Mouse (Mus musculus): ENCODE results near the gene Mxd1.

Mxd1 gene

DNA sequence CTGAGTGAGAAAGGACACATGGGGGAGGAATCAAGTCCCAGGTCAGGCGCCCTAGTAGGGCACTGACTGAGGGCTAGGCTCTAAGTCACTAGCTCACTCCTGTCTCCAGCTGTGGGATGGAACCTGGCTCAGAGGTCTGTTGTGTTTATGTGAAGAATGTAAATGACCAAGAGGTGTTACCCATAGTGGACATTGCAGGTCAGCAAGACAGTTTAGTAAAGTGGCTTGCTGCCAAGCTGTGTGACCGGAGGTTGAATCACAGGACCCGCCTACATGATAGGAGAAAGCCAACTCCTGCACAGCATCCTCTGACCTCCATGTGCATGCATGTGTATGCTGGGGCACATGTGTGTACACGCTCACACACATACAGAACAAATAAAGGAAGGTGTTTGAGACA lies 23.4 kb downstream of the Mxd1 start:
- DNase-seq: no peak

DNA sequence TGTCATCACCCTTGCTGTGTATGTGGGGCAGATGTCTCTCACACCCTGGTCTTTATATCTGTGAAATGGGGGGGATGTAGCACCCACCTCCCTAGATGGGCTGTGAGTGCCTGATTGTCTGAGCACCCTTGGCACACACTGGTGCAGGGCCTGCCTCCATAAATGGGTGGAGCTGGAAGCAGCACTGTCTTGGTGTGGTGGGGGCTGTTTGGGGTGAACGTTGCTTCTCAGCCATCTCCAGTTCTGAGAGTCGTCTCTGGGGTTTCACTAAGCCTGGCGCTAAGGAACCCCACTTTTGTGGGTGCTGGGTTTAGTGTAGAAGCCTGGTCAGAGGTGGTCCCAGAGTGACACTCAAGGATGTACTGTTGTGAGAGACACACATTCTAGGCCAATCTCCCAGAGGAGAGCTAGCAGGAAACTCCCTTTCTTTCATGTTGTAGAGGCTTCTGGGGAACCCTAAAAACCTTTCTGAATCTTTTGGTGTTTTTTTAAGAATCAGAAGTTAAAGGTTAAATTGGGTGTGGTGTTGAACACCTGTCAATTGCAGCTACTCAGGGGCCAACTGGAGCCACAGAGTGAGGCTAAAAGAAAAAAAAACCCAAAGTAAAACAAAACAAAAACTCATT lies 24.1 kb downstream of the Mxd1 start:
- peak; percentile 22 for DNase-seq

DNA sequence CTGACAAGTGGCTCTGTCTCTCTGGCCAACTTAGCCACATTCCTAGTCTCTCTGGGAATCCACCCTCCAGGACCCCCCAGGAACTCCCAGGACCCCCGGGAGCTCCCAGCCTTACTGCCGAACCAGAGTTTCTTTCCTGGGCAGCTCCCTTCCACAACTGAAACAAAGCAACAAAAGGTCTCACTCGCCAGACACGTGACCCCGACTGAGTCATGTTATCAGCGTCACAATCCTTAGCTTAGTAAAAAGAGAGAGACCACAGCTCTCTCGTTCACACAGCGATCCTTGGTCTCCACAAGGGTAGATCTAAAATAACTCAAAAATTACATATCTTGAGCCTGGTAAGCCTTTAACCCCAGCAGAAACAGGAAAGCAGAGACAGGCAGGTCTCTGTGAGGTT lies 27.2 kb downstream of the Mxd1 start:
- DNase-seq: no peak

DNA sequence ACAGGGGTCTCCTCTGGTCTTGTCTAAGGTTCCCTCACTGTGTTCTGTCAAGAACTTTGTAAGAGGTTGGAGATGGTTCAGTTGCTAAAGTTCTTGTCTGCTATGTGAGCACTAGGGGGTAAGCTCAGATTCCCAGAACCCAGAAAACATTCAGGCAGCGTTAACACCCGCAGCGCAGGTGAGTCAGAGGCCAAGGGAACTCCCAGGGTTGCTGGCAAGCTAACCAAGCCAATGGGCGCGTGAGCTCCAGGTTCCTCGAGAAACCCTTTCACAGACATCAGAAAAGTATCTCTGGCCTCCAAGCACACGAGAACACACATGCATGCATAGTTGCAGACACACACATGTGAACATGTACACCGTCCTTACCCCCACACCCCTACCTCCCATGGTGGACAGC lies 28.2 kb downstream of the Mxd1 start:
- no peak for DNase-seq

DNA sequence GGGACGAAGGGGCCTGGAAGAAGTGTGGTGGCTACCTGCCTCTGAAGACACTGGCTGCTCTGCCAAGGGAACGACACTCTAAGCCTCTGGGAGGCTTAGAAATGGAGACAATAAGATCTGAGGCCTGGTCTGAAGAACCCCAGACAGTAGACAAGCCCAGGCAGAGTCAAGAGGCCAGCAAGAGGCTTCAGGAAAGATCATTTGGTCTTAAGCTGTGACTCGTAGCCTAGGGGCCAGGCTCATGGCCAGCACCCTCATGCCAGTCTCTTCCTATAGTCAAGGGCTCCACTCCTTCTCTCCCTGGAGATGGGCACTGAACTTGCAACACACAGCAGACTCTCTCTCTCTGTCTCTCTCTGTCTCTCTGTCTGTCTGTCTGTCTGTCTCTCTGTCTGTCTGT lies 28.8 kb downstream of the Mxd1 start:
- DNase-seq: no peak

DNA sequence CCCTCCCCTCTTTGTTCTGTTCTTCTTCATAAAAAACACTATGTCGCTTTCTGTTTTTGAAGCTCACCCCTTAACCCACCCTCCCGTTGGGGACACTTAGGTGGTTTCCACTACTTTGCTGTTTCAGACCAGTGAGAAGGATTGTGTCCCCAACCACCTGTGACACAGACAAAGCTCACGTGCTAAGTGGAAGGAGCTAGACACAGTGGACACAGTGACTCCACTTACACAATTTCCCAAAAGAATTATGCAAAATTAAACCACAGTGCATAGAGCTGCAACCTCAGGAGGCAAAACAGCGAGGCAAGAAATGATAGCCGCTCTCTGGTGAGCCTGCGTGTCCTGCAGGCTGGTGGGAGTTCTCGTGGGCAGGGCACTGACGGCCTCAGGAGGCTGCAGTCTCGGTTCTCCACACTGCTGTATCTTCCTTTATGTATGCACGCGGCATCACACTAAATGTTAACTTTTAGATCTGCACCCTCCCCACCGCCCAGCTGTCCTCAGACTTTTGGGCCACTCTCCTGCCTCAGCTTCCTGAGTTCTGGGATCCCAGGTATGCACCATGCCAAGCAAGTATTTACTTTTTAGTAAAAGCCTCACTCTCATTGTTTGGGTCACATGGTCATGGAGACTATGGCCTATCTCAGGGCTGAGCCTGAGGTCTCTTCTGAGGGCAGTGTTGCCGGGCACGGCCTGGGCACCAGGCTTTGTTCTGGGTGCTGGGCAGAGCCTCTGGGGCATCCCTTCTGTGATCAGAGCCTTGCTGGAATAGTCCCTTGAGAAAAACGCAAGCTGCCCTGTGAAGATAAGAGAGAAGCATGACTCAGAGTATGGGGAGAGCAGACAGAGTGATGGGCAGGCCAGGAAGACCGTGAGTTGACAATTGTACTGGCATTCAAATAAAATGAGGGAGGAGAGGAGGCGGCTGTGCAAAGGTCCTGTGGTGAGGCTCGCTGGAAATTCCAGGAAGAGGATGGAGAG lies 29.5 kb downstream of the Mxd1 start:
- no peak for DNase-seq

DNA sequence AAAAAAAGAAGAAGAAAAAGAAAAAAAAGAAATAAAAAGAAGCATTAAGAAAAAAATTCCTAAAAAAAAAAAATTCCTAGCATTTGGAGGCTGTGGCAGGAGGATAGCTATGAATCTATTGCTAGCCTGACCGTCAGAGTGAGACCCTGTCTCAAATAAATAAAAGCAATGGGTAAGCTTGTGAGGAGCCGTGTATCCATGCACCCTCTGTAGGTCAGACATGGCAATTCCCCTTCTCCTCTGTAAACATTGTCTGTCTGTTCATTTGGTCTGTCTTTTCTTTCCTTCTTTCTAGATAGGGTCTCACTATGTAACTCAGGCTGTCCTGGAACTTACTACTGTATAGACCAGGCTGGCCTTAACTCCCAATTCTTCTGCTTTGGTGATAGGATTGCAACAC lies 30.5 kb downstream of the Mxd1 start:
- no peak for DNase-seq

DNA sequence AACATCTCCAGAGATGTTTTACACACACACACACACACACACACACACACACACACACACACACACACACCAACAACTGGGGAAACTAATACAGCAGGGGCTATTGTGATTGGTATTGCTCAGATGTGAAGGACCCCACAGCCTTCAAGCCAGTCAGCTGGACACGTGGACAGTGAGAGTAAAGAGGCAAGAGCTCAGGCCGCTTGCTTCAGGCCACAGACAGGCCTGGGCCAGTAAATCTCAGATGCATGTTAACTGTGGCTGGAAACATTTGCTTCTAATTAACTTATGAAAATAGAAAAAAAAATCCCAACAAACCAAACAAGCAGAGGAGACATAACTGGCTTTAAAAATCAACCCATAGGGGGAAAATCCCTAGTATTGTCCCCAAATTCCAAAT lies 31.1 kb downstream of the Mxd1 start:
- DNase-seq: no peak

DNA sequence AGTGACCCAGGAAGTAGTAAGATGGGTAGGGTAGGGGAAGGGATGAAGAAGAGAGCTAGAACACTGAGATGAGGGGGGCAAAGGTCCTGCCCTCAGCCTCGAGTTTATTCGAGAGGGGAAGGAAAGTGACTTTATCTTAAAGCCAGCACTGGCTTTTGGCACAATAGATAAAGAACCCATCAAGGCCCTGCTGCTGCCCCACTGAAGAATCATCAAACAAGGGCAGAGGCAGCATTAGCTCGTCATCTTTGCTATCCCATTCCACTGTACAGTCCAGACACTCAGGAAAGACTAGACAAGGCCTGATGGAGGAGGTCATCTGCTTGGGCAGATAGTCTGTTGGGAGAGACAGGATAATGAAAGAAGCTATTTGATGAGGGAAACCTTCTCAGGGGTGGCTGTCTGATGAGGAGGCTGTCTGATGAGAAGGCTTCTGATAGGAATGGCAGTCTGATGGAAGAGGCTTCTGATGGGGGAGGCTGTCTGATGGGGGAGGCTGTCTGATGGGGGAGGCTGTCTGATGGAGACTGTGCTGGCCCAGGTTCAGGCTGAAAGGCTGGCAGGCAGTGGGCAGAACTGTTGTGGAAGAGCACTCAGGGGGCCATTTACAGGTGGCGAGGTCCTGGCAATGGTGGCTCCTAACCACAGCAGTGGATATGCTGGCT lies 31.7 kb downstream of the Mxd1 start:
- DNase-seq: no peak

DNA sequence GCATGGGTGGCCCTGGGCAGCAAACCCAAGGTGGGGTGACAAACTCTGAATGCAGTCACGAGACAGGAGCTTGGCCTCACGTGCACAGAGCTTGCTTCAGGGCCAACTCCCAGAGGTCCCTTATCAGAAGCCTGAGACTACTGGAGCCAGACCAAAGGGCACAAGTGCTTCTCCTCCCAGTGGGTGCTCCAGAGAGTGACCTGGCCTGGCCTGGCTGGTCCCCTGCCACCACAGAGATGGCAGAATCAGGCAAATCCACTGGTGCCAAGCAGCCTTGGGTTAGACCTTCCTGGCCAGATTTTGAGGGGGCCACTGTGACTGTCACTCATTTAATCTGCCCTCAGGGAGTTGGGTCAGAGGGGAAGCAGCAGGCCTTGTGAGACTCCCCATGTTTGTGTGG lies 32.5 kb downstream of the Mxd1 start:
- no peak for DNase-seq

DNA sequence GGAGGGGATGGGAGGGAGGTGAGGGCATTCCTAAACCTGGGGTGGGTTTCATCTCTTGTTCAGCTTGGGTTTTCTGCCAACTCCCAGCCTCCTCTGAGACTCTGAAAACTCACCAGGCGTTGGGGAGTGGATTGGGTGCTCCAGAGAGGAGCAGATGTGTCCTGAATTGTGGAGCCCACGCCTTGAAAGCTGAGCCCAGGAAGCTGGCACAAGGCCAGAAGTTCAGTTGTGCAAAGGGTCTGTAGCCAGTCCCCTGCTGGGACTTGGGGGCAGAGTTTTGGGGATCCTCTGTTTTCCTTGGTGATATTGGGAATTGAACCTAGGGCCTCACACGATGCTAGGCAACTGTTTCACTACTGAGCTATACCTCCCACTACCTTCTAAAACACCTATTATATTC lies 38.8 kb downstream of the Mxd1 start:
- no peak for DNase-seq

DNA sequence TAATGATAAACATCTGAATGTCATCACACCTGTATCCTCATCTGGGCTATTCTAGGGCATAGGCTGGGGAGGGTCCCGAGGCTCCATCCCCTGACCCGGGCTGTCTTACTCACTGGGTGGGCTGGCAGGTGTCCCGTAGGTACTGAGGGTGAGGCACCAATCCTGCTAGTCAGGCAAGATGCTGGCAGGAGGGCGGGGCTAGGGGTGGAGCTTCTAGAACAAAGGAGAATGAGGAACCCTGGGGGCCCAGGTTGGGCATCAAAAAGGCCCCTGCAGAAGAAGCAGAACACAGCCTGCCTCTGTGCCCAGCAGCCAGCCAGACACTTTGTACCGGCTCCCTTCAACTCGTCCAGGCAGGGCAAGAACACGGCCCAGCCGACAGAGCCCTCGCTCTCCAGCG lies 41.0 kb downstream of the Mxd1 start, which contains the start of gene Asprv1:
TSS of gene Asprv1 (plus strand) at position 219 of the 400 bp plus-strand sequence.
- peak; percentile 55 for DNase-seq

DNA sequence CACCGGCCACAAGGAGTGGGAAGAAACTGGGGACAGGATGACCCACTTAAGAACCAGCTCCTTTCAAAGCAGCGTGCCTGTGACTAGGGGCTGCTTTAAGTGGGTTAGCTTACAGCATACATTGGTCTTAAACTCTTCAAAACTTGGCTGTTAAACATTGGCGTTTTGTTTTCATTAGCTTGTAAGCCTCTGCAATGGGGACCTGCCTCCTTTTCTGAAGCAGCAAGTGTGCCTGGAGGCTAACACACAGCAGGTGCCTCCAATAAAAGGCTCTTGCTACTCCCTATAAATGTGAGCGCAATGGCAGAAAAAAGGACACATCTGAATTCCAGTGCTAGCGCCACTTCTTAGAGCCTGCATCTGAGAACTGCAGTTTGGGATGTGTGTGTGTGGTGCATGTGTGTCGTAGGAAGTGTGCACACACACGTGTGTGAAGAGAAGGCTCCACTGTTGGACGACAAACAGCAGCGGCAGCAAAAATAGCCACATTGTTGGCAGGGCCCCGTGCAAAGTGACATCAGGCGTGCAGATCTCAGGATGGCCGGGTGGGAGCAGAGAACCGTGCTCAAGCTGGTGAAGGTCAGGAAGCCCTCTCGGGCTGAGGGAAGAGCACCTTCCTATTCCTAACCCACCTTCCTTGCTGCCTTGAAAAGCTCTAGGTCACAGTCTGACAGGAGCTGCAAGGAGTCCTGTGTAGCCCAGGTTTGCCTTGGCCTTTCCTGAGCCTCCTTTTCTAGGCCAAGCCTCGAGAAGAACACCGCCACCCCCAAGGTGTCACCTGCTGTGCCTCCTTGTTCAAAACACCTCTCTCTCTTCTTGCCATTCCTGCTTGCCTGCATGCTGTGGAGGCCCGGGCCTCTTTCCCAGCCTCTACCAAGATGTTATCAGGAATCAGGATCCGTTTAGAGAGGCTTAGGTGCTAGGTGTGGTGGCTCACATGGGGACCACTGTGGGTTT lies 44.6 kb downstream of the Mxd1 start:
- DNase-seq: no peak

DNA sequence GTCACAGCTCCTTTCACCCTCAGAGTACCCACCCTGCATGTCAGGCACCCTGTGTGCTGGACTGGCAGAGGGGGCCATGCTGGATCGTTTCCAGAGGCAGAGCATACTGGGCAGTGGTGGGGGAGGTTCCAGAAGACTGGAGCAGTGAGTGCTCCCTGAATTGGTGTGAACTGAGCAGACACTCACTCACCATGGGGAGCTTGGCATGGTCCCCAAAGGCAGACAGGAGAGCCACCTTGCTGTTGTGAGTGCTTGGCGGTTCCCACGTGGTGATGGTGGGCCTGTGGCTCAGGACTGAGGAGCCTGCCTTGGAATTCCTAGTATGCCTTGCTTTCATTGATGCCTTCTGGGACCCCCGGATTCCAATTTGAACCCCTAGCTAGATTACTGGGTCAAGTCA lies 45.8 kb downstream of the Mxd1 start:
- DNase-seq: no peak

DNA sequence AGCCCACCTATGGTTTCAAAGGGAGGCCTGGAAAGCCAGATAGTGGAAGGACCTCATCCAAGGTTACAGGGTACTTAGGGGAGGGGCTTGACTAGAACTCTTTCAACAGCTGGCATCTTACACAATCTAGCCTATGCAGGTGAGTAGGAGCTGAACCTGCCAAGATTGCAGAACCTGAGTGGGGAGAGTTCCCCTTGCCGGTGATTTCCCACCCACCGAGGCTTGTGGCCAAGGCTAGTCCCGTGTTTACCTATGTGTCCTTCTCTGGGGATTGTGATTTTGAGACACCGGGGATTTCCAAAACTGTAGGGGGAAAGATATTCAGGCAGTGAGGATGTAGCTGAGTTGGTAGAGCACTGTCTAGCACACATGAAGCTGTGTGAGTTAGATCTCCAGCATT lies 53.7 kb downstream of the Mxd1 start:
- no peak for DNase-seq

DNA sequence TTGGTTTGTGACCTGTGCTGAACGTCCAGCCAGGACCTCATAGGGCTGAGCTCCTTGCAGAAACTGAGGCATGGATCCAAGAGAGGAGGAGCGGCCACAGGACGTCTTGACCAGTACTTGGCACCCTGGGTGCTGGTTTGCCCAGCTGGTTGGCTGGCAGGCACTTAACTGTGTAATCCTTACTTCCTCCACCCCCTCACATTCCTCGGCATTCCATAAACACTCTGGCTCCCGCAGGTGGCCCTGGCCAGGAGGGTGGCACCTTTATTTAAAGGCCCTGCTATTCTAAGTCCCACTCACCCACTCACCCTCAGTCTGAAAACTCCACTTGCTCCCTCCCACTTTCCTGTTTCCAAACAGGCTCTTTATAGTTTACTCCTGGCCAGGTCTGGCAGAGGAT lies 58.2 kb downstream of the Mxd1 start:
- DNase-seq: no peak

DNA sequence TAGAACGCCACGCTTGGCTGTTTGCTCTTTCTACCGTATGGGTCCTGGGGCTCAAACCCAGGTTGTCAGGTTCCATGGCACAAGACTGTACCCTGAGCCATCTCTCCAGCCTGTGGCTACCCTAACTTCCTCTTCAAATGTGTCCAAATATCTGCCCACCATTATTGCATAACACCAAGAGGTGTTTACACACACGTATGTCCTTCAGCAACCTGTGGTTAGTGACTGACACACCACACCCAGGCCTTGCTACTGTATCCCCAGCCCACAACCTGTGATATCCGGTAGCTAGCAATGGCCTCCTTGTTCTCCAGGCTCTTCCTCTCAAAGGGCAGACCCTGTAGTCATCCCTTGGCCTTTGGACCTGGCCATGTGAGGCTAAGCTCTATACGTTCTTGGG lies 59.7 kb downstream of the Mxd1 start:
- no peak for DNase-seq

DNA sequence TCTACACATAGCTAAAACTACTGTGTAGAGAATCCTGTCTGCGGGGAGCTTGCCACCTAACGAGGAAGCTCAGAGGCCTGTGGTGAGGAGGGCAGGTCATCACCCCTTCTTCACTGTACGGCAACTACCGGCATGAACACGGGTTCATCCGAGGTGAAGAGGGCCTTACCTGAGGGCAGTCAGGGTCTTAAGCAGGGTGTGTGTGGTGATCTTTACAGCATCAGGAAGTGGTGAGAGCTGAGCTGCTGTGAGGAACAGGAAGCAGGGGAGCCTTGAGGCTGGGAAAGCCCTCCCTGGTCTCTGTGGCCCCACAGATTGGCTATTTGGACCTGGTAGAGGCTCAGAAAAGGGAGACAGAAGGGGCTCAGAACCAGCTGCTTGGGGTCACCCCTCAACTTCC lies 61.5 kb downstream of the Mxd1 start:
- DNase-seq: peak; percentile 69

DNA sequence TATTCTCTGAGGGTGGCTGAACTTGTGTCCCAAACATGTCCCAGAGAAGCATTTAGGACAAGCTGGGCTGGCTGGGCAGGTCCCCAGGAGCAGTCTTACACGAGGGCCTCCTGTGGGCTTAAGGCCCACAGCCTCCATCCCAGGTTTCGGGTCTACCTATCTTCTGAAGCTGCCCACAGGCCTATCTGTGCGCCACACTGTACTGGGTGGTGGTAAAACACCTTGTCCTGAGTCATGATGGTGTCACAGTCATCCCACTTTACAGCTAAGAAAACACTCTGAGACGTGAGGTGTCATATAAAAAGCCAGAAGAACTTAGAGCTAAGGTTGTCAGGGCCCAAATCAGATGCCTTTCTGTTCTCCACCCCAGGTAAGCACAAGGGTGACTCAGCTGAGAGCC lies 62.7 kb downstream of the Mxd1 start:
- no peak for DNase-seq

DNA sequence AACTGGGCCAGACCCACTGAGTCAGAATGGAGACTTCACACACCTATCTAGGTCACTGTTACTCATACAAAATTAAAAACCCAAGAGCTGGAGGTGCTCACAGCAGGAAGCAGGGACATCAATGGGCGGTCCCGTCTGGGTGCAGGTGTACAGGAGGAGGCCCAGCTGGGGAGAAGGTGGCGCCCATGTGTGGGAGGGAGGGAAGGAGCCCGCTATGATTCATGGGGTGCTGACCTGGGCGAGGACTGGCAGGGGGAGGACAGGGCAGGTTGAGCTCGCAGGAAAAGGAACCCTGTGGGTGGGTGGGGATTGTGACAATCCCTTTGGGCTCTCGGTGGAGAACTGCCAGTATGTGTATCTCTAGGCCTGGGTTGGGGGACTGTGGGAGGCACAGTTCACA lies 63.7 kb downstream of the Mxd1 start:
- peak; percentile 76 for DNase-seq

DNA sequence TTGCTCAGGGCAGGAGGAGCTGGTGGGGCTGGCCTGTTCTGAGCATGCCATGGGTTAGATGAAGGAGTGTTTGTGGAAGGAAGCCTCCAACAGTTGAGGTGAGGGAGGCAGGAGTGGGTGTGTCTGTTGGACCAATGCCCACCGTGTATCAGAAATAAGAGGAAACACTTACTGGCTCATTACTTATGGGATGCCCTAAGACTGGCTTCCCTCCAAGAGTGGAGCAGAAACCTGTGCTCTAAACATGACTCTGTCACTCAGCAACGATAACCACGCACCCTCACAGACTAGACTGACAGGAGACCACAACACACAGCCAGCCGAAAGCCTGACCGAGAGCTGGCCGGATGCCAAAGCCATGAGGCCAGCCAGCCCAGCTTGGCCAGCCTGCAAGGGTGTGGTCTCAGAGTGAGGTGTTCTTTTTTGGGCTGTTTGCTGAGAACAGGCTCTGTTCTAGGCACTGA lies 69.0 kb downstream of the Mxd1 start:
- no peak for DNase-seq

DNA sequence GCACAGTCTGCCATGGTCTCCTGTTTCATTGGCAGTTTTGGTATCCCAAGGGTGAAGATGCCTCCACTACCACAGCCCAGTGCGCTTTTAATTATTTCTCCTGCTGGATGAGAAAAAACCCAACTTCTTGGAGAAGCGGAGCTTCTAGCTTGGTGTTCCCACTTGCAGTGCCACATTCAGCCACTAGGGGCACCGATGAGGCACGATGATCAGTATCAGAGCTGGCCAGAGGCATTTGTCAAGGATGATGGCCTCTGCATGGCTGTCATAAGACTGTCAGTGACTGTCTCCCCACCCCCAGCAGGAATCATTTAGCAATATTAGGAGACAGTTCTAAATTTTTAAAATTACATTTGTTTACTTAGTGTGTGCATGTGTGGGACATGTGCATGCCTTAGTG lies 69.8 kb downstream of the Mxd1 start:
- DNase-seq: peak; percentile 80
